Mouse (Mus musculus) layer of hippocampus, postnatal 25 days (tissue): ENCODE data around the gene Frmd8. TPM values are rescaled to one million over a fixed set of nuclear protein-coding genes. Genes with fewer than 3 reads are reported as not detected.
A peak's percentile ranks its signal among the peaks of the same experiment; 100 is the strongest.

Experiments
- DNase-seq, 2 experiments: peaks; one replicate each; pipeline ENCODE4 v3.0.0; 2022; ENCODE audit warnings: mixed read lengths in 2 of 2, low spot score in 1 of 2; ENCODE audit errors: extremely low spot score in 1 of 2
- total RNA-seq, 2 experiments: library from RNA; stranded (reverse); gene quantifications; 2 replicates each; pipeline ENCODE4 v1.2.3; 2021

Gene Frmd8
- total RNA-seq, 2 experiments from 2014 or later = 15.6 to 15.8 TPM

DNA sequence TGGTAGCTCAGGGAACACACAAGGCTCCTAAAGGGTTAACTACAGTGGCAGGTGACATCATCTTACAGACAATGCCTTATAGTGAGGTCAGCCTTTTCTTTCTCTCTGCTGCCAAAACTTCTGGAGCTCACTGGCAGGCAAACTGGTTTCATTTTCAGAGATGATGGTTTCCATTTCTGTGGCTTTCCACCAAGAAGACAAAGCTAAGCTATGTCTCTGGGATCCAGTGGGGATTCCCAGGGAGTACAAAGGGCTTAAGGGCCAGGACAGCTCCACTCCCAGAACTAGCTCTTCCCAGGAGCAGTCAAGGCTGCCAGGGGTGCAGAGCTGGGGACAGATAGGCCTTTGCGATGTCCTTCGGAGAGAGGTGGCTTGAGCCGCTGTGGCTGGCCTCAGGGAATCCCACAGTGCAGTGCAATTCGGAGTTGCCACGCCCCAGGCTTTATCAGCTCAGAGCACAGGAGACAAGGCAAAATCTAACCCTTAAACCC, 23.5 kb downstream of the Frmd8 start:
- no peak for DNase-seq

DNA sequence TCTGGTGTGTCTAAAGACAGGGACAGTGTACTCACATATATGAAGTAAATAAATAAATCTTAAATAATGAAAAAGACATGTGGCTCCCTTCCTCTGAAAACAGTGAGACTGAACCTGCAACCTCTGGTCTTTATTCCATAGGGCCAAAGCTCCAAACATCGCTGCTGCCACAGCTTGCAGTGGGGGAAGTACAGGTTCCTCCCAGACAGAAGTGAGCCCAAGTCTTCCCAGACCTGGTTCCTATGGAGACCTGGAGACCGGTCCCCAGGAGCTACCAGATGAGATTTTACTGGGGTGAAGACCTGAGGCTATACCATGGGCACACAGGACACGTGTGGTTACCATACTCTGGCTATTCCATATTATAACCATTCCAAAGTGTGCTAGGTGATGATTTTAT, 24.2 kb downstream of the Frmd8 start:
- DNase-seq = no peak

DNA sequence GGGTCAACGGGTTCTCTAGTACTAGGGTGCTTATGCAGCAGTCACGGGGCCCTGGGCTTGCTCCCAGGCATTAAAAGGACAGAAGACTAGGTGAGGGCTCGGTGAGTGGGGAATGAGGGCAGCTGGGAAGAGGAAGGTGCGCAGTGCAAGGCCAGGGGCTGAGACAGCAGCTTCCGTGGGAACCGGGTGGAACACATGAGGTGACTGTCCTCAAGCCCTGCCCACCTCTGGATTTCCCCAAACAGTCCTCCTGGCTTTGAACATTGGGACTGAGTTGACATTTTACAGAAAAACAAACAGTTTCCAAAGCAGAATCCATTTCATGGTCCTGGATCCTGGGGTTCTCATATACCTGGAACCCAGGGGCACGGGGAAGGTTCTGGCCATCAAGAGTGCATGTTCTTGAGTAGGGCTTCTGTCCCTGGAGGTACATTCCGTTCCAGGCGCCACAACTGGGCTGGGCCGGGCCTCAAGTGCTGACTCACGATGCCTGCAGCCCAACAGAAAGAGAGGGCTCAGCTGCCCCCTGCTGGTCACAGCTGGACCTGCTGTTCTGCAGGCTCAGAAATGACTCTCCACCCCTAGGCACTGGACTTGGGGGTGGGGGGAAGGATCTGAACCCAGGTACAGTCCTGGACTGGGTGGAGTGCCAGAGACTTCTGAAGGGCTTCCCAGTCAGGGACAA, 25.1 kb downstream of the Frmd8 start:
- DNase-seq = peak; percentile 83 to 97

DNA sequence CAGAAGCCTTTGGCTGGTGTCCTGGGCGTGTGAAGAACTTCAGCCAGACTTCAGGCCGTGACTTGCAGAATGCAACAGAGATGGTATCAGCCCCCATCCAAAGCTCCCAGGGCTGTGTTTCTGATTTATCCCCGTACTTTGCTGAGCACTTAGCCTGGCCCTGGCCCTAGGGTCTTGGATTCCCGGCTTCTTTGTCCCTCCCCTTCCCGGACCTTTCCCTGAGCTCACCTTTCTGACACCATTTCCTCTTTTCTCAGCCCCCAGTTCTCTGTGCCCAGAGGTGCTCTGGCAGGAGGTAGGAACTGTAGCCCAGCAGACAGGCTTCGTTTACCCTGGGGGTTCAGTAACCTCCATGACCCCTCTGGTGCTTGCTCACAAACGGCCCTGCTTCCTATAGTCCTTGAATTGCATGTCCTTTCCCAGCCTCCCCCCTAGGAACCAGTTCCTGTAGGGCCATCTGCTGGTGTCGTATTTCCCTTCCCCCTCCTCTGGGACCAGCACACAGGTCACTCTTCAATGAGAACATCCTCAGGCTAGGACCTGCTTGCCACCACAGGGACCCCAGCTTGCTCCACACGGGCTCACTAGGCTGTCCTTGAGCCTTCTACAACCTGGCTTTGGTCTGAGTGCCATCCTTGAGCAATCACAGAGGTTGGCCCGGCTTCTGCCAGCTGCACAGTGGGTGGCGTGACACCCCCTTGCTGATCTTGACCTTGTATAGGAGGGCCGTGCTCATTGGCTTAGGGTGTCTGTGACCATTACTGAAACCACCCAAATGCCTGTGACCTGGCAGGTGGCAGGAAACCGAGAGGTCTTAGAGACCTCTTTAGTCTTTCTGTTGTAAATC, 26.0 kb downstream of the Frmd8 start:
- DNase-seq = no peak

DNA sequence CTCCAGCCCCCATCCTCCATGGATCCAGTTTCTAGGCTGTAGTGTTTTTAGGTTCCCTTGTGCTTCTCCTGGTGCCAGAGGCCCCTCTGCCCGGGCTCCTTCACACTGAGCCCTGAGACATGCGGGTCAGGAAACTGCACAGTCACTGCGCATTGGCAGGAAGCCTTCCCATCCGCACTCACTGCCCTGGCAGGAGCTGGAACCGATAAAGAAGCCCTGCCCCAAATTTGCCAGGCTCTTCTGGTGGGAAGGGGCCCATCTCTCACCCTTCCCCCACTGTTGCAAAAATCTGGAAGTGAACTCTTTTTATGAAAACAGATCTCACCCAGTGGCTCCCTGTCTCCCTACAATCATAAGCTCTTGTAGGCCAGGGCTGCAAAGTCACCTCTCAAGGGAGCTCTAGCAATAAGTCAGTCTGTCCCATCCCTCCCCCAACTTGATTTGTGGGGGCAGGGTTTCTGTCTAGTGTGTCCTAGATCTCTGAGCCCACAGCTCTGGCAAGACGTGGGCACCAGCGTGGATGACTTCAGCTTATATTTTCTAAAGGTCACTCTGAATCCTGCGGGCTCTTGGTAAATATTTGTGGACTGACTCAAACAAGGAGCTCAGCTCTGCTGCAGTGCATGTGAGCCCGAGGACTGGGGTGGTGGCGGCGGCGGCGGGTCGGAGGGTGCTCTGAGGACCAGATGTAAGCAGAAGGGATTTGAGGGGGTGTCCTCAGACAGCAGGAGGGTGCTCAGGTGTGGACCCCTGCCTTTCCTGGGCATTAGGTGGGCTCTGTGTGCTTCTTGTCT, 26.8 kb downstream of the Frmd8 start:
- DNase-seq = peak in 1 of 2 experiments; percentile 24

DNA sequence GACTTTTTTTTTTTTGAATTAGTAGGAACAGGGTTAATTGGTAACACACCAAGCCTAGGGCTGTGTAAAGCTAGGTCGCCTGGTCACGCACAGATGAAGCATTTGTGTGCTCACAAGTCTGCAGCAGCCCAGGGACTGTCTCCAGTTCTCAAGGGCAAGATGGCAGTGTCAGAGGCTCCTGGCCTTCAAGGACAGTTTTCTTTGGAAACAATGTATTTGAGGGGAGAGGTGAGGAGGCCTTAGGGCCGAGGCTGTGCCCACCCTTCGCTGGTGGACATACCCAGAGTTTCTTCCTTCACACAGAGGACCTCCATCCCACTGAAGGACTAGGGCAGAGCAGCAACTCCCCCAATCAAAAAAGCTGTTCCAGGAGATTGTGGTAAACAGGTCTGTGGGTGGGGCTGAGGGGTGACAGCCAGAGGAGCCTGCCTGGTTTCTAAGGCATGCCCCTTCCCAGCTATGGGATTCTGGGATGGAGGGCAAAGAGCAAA, 27.7 kb downstream of the Frmd8 start:
- no peak for DNase-seq

DNA sequence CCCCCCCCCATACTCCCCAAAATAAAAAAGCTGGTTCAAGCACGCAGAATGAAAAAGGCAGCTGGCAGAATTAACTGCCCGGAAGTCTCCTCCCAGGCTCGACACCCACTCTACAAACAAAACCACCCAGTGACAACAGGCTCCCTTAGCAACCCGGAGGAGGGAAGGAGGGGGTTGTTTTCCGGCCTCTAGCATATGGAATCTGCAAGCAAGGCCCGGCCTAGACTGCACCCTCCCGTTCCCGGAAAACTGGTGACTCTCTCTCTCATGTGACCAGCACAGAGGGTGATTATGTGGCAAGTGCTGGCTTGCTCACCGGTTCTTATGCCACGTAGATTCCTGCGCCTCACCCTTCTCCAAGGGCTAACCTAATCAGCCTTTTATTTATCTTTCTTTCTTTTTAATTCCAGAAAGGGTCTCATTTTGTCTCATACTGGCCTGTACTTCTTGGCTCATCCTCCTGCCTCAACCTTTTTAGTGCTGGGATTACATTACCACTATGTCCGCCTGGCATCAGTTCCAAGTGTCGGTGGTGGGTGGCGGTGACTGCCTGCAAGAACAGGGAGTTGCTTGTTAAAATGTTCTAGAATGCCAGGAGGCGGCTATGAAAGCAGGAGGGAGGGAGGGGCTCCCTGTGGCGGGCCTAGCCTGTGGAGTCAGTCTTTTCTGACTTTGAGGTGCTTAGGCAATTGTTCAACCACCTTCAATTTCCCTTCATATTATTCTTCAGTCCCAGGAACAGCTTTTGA, 28.3 kb downstream of the Frmd8 start:
- peak; percentile 59 to 69 for DNase-seq

DNA sequence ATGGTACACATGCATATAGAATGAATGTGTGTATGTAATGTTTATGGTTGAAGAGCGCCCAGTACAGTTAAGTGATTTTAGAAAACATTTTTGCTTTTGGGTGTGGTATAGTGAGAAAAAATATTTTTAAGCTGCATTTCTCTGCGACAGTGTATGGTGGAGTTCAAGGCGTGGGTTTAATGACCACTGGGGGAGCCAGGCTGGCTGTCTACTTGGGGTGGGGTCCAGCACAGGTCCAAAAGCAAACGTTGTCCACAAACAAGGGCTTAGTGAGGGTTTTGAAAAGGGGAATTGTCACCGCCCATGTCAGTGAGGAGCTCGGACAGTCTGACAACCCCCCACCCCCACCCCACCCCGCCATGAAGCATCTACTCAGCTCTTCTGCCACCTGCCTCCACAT, 28.9 kb downstream of the Frmd8 start:
- DNase-seq = peak in 1 of 2 experiments; percentile 50

DNA sequence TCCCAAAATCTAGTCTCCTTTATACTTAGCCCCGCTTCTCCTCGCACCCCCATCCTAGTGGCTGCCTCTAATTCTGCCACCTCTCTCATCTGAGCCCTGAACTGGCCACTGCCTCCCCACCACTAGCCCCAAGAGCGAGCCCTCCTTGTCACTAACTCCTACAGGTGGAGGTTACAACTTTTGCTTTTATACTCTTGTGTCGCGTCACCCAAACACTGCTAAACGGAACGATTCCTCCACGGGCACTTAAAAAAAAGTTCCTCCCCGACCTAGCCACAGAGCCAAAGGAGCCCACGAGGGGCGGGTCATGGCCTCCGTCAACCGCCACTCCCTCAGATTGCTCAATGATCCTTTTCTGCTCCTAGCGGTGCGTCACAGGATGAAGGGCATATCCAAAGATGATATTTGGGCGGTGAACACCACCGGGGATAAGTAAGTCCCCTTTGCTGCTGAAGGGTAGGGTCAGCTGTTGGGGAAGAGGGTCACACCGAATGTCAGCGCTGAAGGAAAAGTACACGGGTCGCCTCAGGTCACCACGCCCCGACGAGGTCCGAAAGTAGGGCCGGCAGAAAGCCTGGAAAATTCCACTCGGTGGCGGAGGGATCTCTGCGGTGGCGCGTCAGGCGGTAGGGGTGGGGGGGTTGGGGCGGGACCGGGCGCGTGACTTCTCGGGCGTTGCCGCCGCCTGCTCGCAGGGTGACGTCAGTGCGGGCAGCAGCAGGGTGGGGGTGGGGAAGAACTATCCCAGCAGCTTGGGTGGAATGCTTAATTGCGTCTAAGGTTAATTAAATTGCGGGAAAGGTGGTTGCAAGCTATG, 29.5 kb downstream of the Frmd8 start:
- peak; percentile 83 to 85 for DNase-seq

DNA sequence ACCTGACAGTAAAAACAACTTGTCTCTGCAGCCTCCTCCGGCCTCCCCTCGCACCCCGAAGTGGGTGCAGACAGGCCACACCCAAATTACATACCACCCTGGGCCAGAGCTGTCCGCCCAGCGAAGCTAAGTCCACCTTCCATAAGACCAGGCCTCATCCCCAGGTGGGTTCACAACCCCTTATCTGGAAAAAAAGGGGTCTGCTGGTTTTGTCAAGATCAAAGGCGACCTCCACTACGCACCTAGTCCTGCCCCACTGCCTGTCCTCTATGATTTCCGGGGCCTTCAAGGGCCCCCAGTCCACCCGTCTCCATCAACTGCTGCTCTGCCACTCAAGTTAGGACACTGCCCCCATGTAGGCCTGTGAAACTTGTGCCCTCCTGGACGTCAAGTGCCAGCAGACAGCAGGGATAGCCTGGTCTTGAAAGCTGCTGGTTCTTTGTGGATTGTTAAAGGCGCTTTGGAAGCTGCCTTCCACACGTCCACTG, 30.2 kb downstream of the Frmd8 start:
- DNase-seq = peak in 1 of 2 experiments; percentile 38

DNA sequence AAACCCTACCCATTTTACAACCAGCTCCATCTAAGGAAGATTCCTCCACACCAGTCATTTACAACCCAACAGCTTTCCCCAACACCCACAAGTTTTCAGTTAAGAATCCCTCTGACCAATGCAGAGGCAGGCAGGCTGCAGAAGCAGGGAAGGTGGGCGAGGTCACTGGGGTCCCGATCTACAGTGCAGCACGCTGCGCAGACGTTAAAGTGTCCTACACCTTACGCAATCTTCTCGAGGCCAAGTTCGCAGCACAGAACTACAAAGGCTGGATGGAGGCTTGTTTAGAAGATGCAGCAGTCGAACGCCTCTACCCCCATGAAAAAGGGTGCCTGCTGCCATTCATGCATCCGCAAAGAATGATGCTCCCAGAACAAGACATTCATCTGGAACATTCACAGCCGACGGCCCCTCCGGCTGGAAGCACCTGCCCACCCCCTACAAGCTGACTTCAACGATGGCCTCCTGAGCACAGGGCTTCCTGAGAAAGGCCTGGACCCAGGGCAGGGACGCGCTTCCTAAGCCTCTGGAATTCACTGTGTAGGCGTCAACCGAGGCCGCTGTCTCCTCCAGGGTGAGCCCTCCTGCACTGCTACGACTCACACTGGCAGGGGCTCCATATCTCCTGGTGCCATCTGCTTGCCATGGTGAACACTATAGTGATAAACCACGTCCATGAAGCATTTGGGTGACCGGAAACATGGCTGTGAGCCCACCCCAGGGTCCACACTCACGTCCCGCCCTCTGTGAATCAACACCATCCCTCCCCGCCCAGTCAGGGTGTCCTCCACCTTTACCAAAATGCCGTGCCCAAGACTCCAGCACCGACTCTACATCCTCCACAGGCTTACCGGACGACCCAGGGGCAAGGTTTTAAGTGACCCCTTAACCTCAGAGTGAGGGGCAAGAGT, 31.0 kb downstream of the Frmd8 start:
- no peak for DNase-seq

DNA sequence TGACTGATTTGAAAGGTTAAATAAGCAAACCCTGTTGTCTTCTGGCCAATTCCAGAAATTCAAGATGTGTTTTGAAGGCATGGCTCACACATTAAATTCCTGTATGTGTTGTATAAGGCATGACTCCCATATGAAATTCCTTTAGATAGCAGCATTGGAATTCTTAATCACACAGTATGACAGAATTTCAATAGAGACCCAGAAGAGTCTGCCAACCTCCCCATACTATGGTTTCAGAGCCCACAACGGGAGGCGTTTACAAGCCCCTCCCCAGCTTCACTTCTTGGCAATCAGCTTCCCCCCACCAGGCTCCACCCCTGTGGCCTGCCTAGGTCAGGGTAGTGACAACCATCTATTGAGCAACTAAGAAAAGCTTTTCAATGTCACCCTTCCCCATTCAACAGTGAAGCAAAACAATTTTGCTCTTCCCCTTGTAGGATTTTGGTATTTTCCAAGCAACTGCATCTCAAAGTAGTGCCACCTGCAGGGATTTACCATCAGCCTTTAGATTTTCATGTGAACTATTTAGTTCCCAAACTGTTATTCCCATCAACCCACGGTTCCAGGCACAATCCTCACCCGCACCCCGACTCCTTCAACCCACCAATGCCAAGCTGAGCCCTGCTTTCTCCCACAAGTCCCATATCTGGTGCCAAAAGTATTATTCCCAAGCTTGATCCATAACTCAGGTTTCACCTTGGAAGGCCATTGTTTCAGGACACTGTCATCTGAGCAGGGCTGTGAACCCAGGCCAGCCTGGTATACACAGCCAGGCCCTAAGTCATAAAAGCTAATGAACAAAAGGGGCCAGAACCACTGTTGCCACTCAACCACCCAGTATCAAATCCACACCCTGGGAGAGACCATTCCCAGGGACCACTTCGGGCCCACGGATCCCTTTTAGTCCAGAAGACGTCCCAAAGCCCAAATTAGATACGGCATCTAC, 32.0 kb downstream of the Frmd8 start:
- no peak for DNase-seq

DNA sequence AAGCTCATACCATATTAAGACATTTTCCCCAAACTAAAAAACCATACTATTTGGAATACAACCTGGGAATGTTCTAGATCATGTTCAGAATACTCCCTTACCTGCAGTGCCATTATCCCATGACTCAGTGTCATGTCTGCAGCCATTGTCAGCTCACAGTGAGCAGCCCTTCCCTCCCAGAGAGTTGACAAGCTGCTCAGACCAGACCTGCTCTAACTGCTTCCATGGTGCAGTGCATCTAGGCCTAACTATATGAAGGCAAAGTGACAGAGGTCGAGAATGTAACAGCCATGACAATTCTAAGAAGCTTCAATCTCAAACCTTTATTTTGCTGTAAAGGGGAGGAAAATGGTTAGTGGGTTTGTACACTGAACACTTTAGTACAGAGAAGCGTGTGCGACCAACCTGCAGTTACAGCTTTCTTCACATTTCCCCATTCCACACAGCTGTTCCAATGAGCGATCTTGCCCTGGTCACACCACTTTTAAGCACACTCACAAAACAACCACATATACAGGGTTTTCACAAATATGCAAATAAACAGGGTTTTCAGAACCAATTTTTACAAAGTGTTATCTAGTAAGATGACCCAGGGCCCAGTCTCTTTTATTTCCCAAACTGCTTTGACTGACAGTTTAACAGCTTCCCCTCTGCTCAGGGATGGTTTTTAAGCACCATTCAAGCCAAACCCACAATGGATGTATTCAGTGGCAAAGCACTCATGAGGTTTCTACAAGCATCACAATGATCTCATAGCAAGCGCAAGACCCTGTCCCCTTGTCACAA, 32.9 kb downstream of the Frmd8 start:
- no peak for DNase-seq

DNA sequence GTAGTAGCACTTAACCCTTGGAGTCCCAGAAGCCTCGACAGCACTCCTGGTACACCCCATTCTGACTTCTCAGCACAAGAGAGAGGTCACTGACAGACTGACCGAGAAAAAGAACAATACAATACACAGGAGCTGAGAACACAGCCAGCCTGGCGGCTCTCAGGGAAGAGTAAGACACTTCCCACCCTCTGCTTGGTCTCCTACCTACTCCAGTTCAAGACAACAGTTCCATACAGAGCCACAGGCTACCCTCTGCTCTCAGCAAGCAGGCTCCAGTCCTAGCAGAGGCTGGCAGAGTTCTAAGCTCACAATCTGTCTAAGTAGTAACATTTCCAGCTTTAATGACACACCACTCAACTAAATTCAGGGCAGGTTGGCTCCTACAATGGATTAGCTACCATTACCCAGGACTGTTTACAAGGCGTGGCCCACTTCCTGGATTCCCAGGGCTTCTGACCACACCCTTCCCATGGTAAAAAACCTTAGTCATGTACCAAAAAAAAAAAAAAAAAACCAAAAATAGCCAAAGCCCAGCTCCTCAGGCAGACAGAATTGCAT, 33.6 kb downstream of the Frmd8 start:
- no peak for DNase-seq

DNA sequence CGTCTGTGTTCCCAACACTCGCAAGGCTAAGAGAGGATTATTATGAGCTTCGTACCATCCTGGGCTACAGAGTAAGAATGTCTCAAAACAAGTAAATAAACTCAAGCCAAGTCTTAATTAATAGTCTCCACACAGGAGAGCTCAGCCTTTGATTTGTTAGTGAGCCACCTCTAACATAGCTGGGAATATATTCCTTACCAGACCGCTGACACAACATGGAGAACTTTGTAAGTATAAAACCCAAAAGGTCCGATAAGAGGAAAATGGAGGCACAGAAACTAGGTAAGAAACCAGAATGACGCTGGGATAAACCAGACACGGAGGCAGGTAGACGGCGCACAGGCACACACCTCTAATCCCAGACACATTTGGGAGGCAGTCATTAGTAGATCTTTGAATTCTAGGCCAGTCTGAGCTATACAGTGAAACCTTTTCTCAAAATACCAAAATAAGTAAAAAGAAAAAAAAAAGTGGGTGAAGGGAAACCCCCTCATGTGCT, 34.1 kb downstream of the Frmd8 start:
- no peak for DNase-seq
